Mouse (Mus musculus) limb, embryonic 13.5 days (tissue): Measurements from ENCODE around the gene Lrrc1. TPM values are rescaled to one million over a fixed set of nuclear protein-coding genes. Genes with fewer than 3 reads are reported as not detected.

Experiments
- ATAC-seq: fragments of 200-750 bp; cut with Nextera tagmentation; 2 replicates; pipeline ENCODE4 v1.8.0; 2017; ENCODE audit warnings: low read depth, moderate number of reproducible peaks, moderate TSS enrichment; ENCODE audit not compliant: low FRiP score
- H3K27ac ChIP-seq: fragments of 300-500 bp; sonication (generic); 2 replicates; pipeline ENCODE4 v1.5.1; 2015; ENCODE audit warnings: inconsistent platforms, mild to moderate bottlenecking, moderate library complexity
- H3K27me3 ChIP-seq: fragments of 300-500 bp; sonication (generic); 2 replicates; pipeline ENCODE4 v1.6.1; 2015; ENCODE audit warnings: mild to moderate bottlenecking, inconsistent platforms
- H3K36me3 ChIP-seq: fragments of 300-500 bp; sonication (generic); 2 replicates; pipeline ENCODE4 v1.6.1; 2015; ENCODE audit warnings: inconsistent platforms, mild to moderate bottlenecking, moderate library complexity
- H3K4me1 ChIP-seq: fragments of 300-500 bp; sonication (generic); 2 replicates; pipeline ENCODE4 v1.6.1; 2015; ENCODE audit warnings: inconsistent platforms
- H3K4me2 ChIP-seq: fragments of 300-500 bp; sonication (generic); replicated peaks from 2 replicates; pipeline ENCODE4 v1.6.1; 2015; ENCODE audit warnings: inconsistent platforms, mild to moderate bottlenecking, moderate library complexity
- H3K4me3 ChIP-seq: fragments of 300-500 bp; sonication (generic); 2 replicates; pipeline ENCODE4 v1.5.1; 2015; ENCODE audit warnings: moderate library complexity, mild to moderate bottlenecking, inconsistent platforms
- H3K9ac ChIP-seq: fragments of 300-500 bp; sonication (generic); 2 replicates; pipeline ENCODE4 v1.6.1; 2015; ENCODE audit warnings: mild to moderate bottlenecking, inconsistent platforms
- H3K9me3 ChIP-seq: fragments of 300-500 bp; sonication (generic); 2 replicates; pipeline ENCODE4 v1.6.1; 2016; ENCODE audit warnings: inconsistent platforms
- WGBS: fragments of 180-500 bp; shearing (Covaris S2); methylation state at CpG from one replicate; pipeline ENCODE4 v1.1.7; 2015; 5-methylcytosine and 5-hydroxymethylcytosine counted together
- polyA plus RNA-seq: library from polyadenylated mRNA; unstranded; fragments of >200 nt; fragmentation: Nextera tagmentation; extraction: Ambion mirVana; gene quantifications from 2 replicates; pipeline ENCODE4 v1.2.1, GENCODE M21; 2015

Lrrc1 gene
- polyA plus RNA-seq, 1 experiment from 2014 or later, result 12.2 TPM

DNA sequence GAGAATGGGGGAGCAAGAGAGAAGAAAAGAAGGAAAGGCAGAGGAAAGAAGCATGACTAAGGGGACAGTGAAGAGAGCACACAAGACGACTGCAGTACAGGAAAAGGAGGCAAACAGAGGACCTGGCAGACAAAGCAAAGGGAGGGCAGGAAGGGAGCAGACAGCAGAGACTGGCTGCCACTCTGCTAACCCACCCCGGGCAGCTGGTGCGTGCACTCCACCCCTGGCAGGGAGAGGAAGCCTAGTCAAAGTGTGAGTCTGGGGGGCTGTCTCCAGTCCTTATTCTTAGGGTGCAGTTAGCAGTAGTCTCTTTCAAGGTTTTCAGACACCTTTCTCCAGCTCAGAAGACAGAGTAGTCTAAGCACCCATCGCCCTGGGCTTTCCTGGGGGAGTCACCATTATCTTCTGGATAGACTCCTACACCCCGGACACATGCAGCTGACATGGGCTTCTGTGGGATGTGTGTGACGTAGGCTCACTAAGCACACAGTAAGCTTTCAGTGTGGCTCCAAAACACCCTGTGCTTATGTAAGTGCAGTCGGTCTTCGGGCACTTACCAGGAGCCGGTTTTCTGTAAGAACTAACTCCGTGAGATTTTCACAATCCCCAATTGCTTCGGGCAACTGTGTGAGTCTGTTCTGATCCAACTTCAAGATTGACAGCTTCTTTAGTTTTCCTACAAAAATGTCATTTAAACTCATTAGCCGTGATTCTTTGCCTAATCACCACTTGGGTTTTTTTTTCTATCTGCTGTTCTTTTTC lies 92.4 kb downstream of the Lrrc1 start:
- Histone ChIP-seq H3K36me3 (peaks cover 48% of the 10 kb centered on the region), H3K27me3 (no peaks in the 10 kb centered on the region), H3K4me3 (no peak overlapping the region), H3K9ac (no peak overlapping the region), H3K4me2 (no peak overlapping the region), H3K4me1 (peaks cover 7% of the 10 kb centered on the region), H3K9me3 (no peaks in the 10 kb centered on the region), H3K27ac (no peak overlapping the region)
- WGBS, result 79% methylated on average over 12 of the region's 12 CpGs
- no peak for ATAC-seq

DNA sequence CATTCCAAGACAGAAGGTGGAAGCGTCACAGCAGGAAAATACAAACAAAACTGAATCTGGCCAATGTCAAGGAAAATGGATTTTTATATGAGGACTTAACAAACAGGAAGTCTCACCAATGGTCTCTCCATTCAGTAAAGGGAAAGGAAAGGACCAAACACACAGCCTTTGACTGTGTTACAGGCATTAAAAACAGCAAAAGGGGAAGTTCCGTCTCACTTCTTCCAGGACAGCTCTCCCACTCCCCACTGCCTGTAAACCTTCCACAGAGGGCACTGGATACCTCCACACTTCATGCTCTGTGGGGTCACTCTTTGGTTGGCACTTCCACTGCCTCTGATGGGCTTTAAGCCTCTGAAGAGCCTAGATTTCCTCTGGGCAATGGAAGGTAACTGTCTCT lies 94.2 kb downstream of the Lrrc1 start:
- peaks cover 7% of the 10 kb centered on the region for H3K4me1 ChIP-seq
- no peak overlapping the region for H3K4me3 ChIP-seq
- H3K36me3 ChIP-seq, result peaks cover 39% of the 10 kb centered on the region
- no peak overlapping the region for H3K27ac ChIP-seq
- H3K9ac ChIP-seq, result no peak overlapping the region
- 78% methylated on average over 2 of the region's 2 CpGs for WGBS
- no peak for ATAC-seq
- no peaks in the 10 kb centered on the region for H3K9me3 ChIP-seq
- H3K27me3 ChIP-seq, result no peaks in the 10 kb centered on the region
- H3K4me2 ChIP-seq, result no peak overlapping the region

DNA sequence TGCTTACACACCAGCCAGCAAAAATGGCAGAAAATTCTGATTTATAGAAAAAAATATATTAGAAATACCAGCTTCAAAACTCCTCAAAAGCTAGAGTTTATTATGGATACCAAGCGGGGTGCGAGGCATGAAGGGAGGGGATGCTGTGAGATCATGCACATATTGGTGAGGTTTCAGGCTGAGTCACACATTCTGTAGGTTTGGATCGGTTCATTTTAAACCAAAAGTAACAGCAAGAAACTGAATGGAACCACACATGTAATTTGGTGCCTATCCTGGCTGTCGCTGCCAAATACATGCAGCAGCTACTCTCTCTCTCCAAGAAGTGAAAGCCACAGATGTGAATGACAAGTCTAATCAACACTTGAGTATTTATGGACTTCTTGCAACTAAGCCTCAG lies 99.8 kb downstream of the Lrrc1 start:
- no peaks in the 10 kb centered on the region for H3K9me3 ChIP-seq
- no peak overlapping the region for H3K4me2 ChIP-seq
- ATAC-seq, result no peak
- no peak overlapping the region for H3K4me3 ChIP-seq
- peaks cover 17% of the 10 kb centered on the region for H3K36me3 ChIP-seq
- no peak overlapping the region for H3K27ac ChIP-seq
- no peaks in the 10 kb centered on the region for H3K4me1 ChIP-seq
- no peak overlapping the region for H3K9ac ChIP-seq
- WGBS, result 92% methylated on average over 4 of the region's 4 CpGs
- H3K27me3 ChIP-seq, result no peaks in the 10 kb centered on the region

DNA sequence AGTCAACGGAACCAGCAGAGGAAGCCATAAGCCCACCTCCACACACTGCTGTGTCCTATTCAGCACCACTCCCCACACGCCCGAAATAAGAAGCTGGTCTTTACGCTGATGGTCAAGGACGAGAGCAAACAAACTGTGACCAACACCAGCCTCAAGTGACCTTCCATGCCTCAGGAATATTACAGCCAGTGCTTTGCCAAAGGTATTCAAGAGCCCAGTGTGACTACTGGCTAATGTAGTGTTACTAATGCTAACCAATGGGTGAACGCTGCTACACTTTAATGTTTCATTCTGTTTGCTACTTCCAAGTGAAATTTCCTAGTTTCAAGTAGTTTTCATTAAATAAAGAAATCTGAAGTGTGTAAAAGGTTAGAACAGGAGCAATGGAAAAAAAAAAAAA lies 105.3 kb downstream of the Lrrc1 start:
- Histone ChIP-seq H3K9ac (no peak overlapping the region), H3K9me3 (no peaks in the 10 kb centered on the region), H3K4me2 (no peak overlapping the region), H3K36me3 (peaks cover 15% of the 10 kb centered on the region), H3K4me1 (0 out of 2 replicates have a peak, but pooled peaks cover 3% of the 10 kb centered on the region), H3K27ac (no peak overlapping the region), H3K27me3 (no peaks in the 10 kb centered on the region), H3K4me3 (no peak overlapping the region)
- WGBS, result 83% methylated on average over 6 of the region's 6 CpGs
- no peak for ATAC-seq

DNA sequence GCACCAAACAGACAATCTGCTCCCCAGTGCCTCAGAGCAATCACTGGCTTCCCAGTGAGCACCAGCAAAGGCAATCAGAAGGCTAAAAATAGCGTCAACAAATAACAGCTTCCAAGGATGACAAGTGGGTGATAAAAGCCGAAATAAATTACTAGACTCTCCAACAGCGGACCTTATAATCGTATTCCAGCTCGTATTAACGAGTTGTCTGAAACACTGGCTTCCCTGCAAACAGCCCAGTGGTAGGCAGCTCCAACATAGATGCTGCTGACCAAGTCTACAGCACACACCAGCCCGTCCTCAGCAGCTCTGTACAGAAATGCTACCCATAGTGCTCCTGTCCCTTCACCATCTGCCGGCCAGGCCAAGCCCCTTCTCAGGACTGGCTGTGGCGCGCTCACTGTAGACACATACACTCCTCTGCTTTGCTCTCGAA lies 105.8 kb downstream of the Lrrc1 start:
- Histone ChIP-seq H3K36me3 (peaks cover 21% of the 10 kb centered on the region), H3K9ac (no peak overlapping the region), H3K4me2 (no peak overlapping the region), H3K4me3 (no peak overlapping the region), H3K27me3 (no peaks in the 10 kb centered on the region), H3K9me3 (no peaks in the 10 kb centered on the region), H3K4me1 (0 out of 2 replicates have a peak, but pooled peaks cover 3% of the 10 kb centered on the region), H3K27ac (no peak overlapping the region)
- no peak; the same call in 1 of the 2 replicates for ATAC-seq
- 57% methylated on average over 11 of the region's 11 CpGs for WGBS

DNA sequence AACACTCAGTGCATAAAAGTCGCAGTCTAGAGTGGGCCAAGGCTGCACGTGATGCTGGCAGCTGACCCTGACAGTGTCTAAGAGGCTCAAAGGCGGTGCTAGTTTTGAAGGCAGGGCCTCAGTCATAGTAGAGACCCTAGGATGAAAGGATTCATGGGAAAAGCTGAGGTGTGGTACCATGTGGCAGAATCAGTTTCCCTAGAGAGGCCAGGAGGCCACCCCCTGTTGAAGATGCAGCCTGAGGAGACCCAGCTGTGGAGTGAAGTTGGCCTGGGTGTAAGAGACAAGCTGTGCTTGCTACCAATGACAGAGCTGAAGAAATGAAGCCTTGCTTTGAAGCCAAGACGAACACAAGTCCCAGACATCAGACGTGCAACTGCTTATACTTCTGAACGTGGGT lies 107.5 kb downstream of the Lrrc1 start:
- Histone ChIP-seq H3K9me3 (no peaks in the 10 kb centered on the region), H3K4me2 (no peak overlapping the region), H3K9ac (no peak overlapping the region), H3K27ac (no peak overlapping the region), H3K4me1 (peaks cover 6% of the 10 kb centered on the region; the same call in 1 of the 2 replicates), H3K27me3 (no peaks in the 10 kb centered on the region), H3K36me3 (peaks cover 28% of the 10 kb centered on the region), H3K4me3 (no peak overlapping the region)
- no peak for ATAC-seq
- WGBS, result 92% methylated on average over 6 of the region's 6 CpGs

DNA sequence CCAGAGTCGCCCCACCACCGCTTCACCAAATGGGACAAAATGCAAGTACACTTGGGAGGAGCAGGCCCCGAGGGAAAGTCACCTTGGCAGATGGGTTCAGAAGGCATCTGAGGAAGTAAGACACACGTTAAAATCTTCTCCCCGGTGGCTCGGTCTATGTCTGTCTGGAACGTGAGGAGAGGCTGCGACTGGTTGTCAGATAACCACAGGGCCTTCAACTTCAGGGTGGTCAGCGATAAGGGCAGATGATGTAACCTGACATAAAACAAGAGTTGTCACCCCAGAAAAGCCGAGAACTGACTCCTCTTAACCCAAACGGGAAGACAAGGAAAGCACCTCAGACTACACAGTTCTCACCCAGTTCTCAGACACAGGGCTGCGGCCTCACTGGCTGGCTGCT lies 109.7 kb downstream of the Lrrc1 start:
- peaks cover 30% of the 10 kb centered on the region for H3K36me3 ChIP-seq
- 76% methylated on average over 12 of the region's 12 CpGs for WGBS
- H3K4me2 ChIP-seq, result no peak overlapping the region

DNA sequence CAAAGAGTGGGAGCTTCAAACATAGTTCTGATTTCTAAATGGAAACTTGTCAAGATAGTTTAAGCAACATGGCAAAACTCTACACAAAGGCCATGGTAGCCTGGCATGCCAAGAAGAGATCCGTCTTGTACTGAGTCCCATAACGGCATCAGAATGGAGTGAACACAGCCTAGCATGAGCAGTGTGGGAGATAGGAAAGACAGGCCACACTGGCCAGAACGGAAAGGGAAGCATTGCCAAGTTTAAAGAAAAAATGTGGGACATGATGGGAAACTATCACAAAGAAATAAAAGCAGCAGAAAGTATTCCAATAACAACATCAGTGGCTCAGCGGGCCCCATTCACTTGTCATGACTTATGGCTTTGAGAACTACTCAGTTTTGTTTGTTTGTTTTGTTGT lies 111.2 kb downstream of the Lrrc1 start:
- no peak overlapping the region for H3K9ac ChIP-seq
- no peak overlapping the region for H3K4me2 ChIP-seq
- no peak overlapping the region for H3K27ac ChIP-seq
- no peak overlapping the region for H3K4me3 ChIP-seq
- WGBS, result 91% methylated on average over 4 of the region's 4 CpGs
- H3K9me3 ChIP-seq, result no peaks in the 10 kb centered on the region
- no peak for ATAC-seq
- H3K27me3 ChIP-seq, result no peaks in the 10 kb centered on the region
- H3K4me1 ChIP-seq, result peaks cover 21% of the 10 kb centered on the region
- peaks cover 30% of the 10 kb centered on the region for H3K36me3 ChIP-seq

More for the DNA sequence above, 109.7 kb downstream of the Lrrc1 start:
- Histone ChIP-seq H3K27ac (no peak overlapping the region), H3K4me3 (no peak overlapping the region), H3K27me3 (no peaks in the 10 kb centered on the region), H3K4me1 (peaks cover 9% of the 10 kb centered on the region), H3K9ac (no peak overlapping the region), H3K9me3 (no peaks in the 10 kb centered on the region)
- ATAC-seq, result no peak

DNA sequence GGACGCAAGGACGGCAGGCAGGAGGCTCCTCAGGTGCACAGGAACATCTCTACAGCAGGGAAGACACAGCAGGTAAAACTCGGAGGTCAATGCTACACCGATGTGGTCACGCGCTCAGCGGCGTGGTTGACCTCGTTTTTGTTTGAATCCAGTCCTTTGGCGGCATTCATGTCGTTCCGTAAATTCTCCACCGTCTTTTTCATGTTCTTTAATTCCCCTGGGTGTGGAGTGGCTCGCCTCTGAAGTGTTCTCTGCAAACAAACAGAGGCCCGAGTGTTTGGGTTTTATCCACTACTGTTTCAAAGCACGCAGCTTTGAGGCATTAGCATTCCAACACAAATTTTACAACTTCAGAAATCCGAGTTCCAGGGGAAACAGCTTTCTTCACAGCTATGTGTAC lies 112.6 kb downstream of the Lrrc1 start:
- Histone ChIP-seq H3K4me1 (peaks cover 36% of the 10 kb centered on the region), H3K9ac (no peak overlapping the region), H3K4me2 (no peak overlapping the region), H3K27ac (no peak overlapping the region), H3K4me3 (no peak overlapping the region), H3K27me3 (no peaks in the 10 kb centered on the region), H3K9me3 (no peaks in the 10 kb centered on the region), H3K36me3 (peaks cover 26% of the 10 kb centered on the region)
- 57% methylated on average over 17 of the region's 17 CpGs for WGBS
- no peak for ATAC-seq

DNA sequence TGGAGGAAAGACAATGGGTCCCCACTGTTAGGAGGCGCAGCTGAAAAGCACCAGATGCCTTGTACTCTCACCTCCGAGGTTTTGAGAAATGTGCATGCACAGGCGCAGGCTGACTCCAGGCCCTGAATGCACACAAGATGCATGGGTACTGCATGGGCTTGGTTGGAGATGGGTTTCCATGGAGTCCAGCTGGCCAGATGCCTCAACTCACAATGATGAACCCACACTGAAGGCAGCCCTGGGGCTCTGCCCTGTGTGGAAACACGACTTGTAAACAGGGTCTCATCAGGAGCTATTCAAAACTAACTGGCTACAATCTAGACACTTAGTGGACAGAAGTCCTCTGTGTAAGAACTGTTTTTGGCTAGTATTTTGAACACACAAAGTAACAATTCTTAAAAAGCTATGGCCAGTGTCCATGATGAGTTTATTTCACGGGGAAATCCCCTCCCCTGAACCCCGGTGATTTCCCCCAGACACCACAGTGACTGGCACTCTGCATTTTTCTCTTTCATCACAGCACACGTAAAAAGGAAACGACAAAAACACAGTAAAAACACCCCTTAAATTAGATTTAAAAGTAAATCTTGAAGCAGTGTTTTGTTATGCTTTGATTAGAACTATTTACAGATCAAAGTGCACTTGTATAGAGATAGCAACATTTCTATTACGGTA lies 114.1 kb downstream of the Lrrc1 start:
- no peak overlapping the region for H3K27ac ChIP-seq
- H3K4me3 ChIP-seq, result no peak overlapping the region
- no peak for ATAC-seq
- no peak overlapping the region for H3K4me2 ChIP-seq
- H3K27me3 ChIP-seq, result no peaks in the 10 kb centered on the region
- peaks cover 26% of the 10 kb centered on the region for H3K36me3 ChIP-seq
- H3K9ac ChIP-seq, result no peak overlapping the region
- H3K4me1 ChIP-seq, result peaks cover 47% of the 10 kb centered on the region
- H3K9me3 ChIP-seq, result no peaks in the 10 kb centered on the region
- WGBS, result 71% methylated on average over 9 of the region's 9 CpGs

DNA sequence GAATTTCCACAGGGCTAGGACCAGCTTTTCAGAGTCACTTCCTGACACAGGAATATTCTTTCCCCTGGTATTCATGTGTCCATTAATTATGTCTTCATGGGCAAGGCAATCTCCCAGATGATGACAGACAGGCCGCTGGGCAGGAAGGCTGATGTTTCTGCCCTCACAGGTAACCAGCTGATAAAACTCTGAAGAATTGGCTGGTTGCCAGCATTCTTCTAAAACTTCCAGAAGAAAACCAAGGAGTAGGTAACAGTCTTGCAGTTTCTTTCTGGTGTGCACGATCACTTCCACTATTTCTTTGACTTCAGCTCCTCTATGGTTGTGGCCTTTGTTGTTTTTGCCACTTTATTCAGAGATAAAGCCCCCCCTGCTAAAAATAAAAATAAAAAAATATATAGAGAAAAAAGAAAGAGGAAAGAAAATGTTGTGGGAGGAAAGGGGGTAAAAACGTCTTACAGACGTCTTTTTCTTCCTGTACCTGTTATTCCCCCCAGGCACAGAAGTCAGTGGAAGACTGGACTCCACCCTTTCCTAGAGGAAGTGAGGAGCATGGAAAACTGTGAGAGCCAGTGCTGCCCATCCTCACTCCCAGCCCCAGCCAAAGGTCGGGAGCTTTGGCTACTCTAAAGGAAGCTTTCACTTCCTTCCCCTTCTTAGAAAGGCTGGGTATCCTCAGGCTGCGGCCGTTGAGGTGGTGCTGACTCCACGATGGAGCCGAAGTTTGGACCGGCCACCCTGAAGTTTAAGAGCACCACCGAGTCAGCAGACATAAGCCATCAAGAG lies 115.2 kb downstream of the Lrrc1 start:
- no peaks in the 10 kb centered on the region for H3K27me3 ChIP-seq
- ATAC-seq, result no peak
- peaks cover 26% of the 10 kb centered on the region for H3K36me3 ChIP-seq
- H3K9ac ChIP-seq, result no peak overlapping the region
- H3K9me3 ChIP-seq, result no peaks in the 10 kb centered on the region
- H3K4me1 ChIP-seq, result peaks cover 47% of the 10 kb centered on the region
- no peak overlapping the region for H3K4me3 ChIP-seq
- H3K27ac ChIP-seq, result no peak overlapping the region
- H3K4me2 ChIP-seq, result no peak overlapping the region
- WGBS, result 66% methylated on average over 11 of the region's 11 CpGs

DNA sequence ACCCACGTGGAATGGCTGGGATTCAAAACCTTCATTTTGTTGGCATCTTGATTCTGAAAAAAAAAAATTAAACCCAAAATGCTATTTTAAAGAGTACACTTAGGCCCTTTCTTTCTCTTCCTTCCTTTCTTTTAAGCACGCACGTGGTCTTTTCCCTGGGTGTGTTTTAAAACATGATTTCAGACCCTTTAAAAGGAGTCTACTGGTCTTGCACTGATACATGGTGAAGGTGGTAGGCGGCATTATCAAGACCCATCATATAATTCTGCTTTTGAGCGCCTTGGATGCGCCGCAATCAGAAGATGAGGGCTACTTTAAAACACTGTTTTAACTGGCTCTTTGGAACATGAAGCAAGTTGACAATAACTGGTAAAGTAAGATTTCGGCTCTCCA lies 115.9 kb downstream of the Lrrc1 start:
- Histone ChIP-seq H3K27ac (peak overlapping the region; percentile 61; the same call in 1 of the 2 replicates), H3K4me2 (no peak overlapping the region), H3K9ac (no peak overlapping the region), H3K27me3 (no peaks in the 10 kb centered on the region), H3K4me1 (peaks cover 47% of the 10 kb centered on the region), H3K4me3 (no peak overlapping the region), H3K36me3 (peaks cover 19% of the 10 kb centered on the region), H3K9me3 (no peaks in the 10 kb centered on the region)
- WGBS, result 76% methylated on average over 8 of the region's 8 CpGs
- ATAC-seq, result no peak
